Mouse (Mus musculus) gastrocnemius, adult 18-20 months (tissue): ENCODE measurements around the gene Psmg3. TPM values are rescaled to one million over a fixed set of nuclear protein-coding genes. Genes with fewer than 3 reads are reported as not detected.

Source experiments
- DNase-seq: peaks from one replicate; pipeline ENCODE4 v3.0.0; 2021; ENCODE audit warnings: low spot score
- long read RNA-seq, 2 experiments: library from polyadenylated mRNA; stranded (forward); transcript quantifications; one replicate each; pipeline ENCODE4 v2.0.0; 2021
- total RNA-seq, 2 experiments: library from RNA; stranded (reverse); gene quantifications; 2 replicates each; pipeline ENCODE4 v1.2.3; 2021

Psmg3 gene
- total RNA-seq: 10 to 100 TPM in 1 of 2 experiments, 1 to 10 TPM in 1; 7.8 to 10.6 TPM
- long read RNA-seq, experiment 1, partial matches to known transcripts: 0 of 4 reads
- long read RNA-seq, experiment 1, other reads (novel, unspliced or antisense): 0 of 4 reads
- long read RNA-seq, experiment 2, transcript Psmg3-201 (3 exons, 883 nt): major isoform, 5 of 6 reads
- long read RNA-seq, experiment 2, partial matches to known transcripts: 1 of 6 reads
- long read RNA-seq, experiment 2, other reads (novel, unspliced or antisense): 0 of 6 reads

DNA sequence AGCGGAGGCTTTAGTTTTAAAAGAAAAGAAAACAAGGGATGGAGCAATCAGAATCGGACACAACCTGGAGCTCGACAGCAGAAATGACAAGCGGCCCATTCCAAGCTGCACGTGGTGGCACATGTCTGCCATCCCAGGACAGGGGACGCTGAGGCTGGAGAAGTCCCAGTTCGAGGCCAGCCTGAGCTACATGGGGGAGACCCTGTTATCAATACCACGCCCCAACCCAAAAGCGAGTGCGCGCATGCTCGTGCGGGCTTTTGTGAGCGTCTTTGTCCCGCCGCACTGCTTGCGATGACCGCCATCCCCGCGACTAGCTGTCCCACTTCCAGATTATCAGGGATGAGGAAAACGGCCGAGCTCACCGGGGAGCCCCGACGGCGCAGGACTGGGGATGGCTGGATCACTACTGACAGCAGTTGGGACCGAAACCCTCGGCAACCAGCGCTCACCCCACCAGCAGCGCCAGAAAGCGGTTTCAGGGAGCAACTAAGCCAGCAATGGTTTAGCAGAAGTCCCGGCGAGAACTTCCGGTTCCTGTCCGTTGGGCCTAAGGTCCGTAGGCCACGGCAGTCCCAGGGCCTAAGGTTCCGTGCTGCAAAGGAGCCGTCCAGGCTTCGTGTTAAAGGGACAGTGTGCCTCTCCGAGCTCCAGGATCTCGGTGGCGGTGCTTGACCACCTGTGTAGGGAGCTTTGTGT, at the start of gene Psmg3, which contains the start of gene Gm26938:
Gene Psmg3, minus strand, starts transcription at position 529 of the 699 bp plus-strand sequence.
Gene Gm26938, minus strand, starts transcription at position 51 of the 699 bp plus-strand sequence.
- DNase-seq: peak; percentile 93

DNA sequence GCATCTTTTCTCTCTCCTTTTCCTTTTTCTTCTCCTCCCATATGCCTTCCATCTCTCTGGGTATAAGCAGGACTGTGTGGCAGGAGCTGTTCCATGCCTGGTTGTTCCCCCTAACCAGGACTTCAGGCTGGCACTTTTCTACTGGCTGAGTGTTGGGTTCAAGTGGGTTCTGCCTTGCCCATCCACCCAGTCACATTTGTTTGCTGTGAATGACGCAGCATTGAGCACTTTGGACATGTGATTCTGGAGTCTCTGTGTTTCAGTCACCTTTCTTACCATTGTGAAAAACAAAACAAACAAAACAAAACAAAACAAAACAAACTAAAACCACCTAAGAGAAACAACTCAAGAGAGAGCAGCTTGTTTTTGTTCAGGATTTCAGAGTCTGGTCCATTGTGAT, 44.8 kb upstream of the Psmg3 start:
- DNase-seq: no peak

DNA sequence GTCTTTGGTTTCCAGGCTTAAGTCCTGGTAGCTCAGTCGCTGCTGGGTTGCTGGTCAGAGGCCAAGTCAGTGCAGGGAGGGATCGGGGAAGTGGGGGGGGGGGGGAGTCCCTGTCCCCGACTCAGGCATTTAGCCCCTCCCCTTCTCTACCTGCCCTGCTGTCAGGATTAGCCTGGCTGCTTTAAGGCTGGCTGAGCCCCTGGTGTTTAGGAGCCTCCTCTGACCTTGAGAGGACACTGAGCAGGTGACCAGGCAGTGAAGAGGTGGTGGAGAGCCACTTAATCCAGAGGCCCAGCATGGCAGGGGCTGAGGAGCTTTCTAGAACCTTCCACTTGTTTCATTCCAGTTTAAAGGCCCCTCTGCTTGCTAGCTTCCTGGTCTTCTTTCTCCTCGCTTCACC, 44.2 kb upstream of the Psmg3 start:
- DNase-seq: no peak

DNA sequence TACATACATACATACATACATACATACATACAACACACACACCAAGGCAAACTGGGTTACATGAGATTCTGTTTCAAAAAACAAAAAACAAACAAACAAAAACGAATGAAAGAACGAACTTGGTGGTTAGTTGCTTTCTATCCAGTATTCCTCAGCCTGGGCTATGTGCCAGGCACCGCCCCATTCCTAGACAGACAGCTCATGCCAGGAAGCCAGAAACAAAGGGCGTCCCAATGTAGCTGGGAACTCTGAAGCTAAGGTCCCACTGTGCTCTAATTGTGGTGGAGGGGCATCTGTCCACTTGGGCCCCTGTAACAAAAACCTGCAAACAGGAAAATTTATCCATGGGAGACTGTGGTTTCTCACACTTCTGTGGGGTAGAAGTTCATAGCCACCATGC, 36.1 kb upstream of the Psmg3 start:
- DNase-seq: peak; percentile 4

DNA sequence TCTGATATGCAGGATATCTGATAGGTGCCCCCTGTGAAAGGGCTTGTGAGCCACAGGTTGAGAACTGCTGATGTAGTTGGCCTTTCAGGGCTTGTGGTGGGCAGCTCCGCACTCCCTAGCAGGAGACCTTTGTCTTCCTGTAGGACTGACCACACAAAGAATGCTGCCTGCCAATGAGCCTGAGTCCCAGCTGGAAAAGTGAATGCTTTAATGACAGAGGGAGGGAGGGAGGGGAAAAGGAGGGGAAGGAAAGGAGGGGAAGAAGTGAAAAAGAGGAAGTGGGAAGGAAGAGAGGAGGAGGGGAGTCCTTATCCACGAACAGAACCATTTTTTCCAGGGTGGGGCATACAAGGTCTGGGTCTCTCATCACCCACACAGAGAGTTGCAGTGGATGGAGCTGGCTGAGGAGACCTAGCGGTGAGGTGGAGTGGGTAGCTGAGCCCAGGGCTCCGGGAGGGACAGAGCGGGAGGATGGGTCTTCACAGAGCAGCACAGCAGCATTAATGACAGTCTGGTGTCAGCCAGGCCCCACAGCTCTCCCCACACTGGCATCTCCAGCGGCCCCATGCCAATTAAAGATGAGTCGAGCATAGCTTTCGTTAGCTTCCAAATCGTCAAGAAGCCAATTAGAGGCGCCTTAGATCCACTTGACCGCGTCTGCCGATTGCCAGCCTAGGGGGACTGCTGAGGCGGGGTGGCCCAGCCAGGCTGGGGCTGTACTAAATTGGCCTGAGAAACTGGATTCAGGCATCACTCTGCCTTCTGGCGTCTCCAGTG, 33.8 kb upstream of the Psmg3 start:
- DNase-seq: no peak

DNA sequence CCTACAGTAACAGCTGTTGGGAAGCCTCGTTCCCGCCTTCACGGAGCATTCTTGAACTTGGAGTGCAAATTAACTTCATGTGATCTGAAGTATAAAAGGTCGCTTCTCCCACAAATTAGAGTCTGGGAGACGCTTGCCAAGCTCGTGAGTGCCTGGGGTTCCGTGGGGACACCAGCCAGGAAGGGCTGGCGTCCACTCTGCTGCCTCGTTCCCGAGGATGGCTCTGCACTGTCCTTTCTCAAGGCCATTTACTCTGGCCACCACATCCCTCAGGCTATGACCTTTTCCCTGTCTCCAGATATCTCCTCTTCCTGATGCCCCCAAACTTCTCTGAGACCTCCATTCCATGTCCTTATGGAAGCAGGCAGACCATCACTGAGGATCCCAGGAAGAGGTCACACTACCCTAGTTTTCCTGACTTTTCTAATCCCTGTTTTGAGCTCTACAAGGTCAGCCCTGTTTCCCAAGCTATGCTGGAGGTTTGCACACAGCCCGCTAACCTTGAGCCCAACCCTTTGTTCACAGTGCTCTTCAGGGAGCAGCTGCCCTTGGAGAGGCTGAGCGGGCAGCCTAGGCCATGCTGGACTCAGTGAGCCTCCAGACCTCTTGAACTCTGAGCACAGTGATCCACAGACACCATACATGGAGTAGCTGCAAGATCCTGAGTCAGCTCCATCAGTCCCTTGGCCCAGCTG, 23.1 kb upstream of the Psmg3 start:
- DNase-seq: no peak

DNA sequence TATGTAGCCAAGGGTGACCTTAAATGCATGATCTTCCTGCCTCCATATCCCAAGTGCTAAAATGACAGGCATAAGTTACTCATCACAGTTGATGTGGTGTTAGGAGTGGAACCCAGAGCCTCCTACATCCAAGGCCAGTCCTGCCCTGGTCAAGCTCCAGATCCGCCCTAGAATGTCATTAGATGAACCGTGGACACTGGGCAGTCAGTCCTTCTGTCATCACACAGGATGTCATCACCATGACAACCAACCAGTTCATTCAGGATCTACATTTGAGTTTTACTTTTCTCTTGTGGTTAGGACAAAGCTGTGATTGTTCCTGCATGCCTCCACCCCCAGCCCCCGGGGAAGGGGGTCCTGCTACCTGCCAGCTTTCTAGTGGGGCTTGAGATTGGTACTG, 12.5 kb upstream of the Psmg3 start:
- no peak for DNase-seq

DNA sequence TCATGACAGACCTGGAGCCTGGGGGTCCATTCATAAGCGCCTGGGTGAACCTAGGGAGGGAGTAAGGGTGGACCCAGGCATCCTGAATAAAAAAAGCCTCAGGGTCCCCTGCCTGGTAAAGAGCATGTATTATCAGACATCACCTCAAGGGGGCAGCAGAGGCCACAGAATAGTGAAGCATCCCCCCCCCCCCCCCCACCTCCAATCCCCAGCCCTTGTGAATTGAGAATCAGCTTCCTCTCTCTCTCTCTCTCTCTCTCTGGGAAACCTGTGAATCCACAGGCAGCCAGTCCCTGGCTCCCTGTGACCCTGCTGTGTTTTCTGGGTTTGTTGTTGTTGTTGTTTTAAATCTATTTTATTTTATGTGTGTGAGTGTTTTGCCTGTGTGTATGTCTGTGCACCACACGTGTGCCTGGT, 11.8 kb upstream of the Psmg3 start:
- DNase-seq: peak; percentile 62

DNA sequence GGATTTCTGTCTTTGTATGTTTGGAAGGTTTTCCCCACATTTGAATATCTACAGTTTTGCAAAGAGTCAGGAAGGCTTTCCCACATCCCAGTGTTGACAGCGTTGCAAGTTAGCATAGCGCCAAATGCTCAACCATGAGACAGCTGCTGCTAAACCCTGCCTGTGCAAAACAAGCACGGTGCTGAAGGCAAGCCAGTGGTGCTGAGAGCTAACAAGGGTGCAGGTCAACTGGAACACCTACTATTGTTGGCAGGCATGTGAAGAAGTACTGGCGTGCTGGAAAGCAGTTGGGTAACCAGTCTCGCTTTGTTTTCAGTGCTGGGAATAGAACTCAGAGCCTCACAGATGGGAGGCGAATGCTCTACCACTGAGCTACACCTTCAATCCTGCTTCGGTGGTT, 9.0 kb upstream of the Psmg3 start:
- DNase-seq: no peak

DNA sequence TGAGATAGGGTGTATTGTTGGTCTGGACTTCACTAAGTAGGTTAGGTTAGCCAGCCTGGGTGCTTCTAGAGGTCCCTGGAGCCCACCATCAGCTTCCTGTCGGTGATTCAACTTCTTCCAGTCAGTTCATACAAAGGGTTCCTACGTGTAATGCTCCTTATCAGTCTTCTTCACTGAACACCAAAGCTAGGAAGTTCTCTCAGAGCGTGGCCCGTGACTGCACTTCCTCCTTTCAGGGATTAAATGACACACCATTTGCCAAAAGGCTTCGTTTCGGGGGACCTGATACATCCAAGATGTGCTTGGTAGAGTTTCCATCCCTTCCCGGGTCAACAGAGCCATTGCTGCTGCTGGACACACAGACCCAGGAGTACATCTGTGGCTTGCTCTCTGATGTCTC, 5.4 kb upstream of the Psmg3 start:
- no peak for DNase-seq

DNA sequence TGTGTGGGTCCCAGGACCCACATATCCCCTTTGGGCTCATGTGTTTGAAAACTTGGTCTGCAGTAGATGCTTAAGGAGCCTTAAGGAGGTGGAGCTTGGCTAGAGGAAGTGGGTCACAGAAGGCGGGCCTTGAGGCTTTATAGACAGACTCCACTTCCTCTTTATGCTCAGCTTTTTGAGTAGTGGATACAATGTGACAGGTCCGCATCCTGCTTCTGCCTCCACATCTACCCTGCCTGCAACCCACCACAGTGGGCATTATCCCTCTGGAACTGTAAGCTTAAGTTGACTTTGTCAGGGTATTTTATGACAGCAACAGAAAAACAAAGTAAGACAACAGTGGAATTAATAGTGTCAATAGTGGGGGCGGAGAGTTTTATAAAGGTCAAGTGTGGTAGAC, 4.0 kb upstream of the Psmg3 start:
- DNase-seq: no peak

DNA sequence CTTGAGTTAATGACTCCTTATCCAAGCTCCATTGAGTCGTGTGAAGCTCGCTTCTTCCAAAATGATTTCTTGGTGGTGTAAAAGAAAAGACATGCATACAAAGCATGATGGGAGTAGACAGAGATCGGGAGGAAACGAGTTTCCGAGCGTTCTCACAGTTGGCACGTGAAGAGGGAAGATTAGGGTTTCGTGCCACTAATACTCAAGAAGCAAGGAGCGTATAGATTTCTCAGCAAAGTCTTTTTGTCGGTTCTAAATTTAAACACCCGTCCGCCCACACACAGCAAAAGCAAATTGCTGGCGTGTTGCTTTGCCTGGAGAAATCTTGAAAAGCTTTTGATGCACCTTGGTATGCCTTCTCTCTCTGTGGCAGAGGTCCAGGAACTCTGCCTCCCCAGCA, 2.7 kb upstream of the Psmg3 start:
- DNase-seq: no peak

DNA sequence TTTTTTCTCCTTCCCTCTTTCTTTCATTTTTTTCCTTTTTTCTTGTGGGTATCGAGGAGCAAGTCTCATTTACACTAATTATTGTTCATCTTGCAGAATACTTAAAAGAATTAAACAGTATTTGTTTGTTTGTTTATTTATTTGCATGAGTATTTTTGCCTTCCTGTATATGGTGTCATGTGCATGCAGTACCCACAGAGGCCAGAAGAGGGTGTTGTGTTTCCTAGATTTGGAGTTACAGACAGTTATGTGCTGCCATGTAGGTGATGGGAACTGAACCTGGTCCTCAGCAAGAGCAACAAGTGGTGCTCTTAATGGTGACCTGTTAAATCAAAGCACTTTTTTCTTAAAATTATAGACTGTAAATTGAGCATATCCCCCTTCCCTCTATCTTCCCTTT, 908 bp upstream of the Psmg3 start:
- no peak for DNase-seq

DNA sequence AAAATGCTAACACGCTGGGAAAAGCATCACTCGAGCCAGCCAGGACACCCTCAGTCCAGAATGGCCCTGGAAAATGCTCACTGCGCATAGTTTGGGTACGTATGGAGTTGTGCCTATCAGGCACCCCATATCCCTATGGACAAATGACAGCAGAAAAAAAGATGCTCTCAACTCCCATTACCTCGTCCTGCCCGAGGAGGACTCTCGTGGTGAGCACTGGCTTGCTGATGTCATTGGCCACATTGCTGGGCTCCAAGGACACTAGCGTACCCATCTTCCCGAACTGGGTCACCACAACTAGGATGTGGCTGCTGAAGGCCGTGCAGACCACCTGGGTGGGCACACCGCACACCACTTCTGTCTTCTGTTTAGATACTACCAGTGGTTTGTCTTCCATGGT, 738 bp downstream of the Psmg3 start:
- DNase-seq: no peak

DNA sequence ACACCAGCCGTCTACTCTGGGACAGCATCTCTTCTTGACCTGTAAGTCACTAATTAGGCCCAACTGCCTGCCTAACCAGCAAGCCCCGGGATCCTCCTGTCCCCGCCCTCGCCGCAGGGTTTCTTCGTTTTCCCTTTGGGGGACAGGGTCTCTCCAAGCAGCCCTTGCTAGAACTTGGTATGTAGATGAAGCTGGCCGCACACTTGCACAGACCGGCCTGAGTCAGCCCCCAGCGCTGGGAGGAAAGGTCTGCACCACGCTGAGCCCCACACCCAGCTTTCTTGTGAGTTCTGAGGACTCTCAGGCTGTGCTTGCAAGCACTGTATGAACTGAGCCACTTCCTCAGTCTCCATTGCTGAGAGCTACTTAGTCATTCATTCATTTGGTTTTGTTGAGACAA, 2.2 kb downstream of the Psmg3 start:
- no peak for DNase-seq

DNA sequence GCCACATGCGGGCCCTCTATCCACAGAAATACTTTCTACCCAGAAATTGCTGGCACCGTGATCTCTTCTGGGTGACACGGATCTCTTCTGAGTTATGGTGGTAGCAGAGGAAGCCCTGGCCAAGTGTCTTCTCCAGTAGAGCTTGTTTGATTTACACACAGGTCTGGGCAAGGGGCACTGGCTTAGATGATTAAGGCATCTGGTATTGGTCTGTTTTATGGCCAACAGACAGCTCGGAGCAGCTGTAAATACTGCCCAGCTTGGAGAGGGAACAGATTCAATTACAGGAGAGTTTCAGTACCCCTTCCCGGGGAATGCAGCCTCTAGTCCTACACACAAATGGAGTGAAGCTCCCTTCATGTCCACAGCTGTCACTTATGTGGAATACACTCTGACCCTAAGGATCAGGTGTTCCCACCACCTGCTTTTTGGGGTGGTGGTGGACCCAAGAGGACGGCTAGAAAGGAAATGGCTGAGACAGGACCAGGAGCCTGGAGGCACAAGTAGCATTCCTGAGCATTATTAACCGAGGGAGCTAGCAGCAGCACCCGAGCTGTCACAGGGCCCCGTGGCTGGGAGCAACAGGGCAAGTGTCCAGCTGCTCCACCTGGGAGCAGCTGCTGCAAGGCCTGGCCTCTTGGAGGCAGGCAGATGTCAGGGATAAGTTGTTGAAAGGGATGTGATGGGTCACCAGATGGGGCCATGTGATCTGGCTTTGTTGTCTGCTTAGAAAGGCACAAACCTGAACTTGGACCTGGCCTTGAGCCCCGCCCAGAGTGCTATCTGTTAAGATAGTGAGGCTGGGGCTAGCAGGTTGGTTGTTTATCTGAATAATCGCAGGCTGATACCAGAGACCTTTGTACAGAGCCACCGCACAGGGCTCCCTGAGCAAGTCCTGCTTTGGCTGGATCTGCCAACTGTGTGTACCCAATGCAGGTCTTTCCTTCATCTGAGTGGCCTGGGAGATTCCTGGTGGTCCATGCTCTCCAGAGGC, 4.9 kb downstream of the Psmg3 start:
- DNase-seq: no peak

DNA sequence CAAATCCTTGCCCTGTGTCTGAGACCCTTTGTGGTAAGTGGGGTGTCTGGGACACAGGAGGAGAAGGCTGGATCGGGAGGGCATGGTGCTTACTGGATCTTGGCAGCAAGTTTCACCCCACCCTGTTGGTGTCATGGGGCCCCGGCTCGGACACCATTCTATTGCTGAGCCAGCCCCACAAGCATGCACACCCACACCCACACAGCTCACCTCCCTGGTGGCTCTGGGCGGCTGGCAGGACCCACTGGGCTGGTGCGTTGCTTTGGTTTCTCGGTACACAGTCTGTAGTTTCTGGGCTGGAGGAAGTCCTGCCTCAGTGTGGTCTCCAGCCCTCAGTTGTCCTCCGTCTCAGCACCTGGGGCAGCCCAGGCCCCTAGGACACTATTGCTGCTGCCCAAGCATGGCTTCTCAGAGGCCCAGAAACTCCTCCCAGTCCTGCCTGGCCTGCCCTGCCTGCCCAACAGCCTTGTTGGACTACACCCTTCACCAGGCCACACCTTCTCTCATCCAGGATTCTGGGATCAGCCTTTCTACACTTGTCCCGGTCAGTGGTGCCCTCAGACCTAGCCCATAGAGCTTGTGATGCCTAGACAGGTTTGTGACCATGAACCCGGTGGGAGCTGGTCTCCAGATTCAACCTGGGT, 7.0 kb downstream of the Psmg3 start, which contains the start of gene Tmem184a:
Gene Tmem184a, minus strand, starts transcription at position 380 of the 644 bp plus-strand sequence.
- no peak for DNase-seq

DNA sequence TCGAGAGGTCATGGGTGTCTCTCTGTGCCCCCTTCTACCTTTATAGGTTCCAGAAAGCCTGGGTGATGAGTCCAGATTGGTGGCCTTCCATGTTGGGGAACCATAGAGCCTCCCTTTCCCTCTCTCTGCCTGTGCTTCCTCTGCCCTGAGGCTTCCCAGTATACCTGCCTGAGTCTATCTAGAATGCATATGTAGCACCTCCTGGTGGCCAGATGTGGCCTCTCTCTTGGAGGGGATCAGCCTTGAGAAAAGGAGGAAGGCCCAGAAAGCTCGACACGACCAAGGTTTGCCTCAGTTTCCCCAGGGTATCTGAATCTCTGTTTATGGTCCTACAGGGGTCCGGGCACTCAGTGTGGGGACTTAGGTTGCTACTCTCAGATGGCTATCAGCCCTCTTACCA, 7.9 kb downstream of the Psmg3 start:
- peak; percentile 37 for DNase-seq

DNA sequence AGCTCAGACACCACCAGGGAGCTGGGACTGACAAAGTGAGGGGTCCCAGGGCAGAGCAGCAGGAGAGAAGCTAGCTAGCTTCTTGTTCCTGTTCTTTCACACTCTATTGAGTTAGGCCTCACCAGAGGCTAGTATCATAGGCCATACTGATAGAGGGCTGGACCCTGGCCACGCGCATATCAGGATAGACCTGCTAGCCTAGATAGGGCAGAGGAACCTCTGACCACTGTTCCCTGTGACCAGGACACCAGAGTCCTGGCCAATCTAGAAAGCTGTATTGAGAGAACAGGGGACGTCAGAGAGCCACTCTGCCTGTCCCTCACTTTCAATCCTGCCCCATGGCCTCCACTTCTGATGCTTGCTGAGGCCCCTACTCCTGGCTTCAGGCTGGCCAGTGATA, 8.6 kb downstream of the Psmg3 start:
- DNase-seq: no peak

DNA sequence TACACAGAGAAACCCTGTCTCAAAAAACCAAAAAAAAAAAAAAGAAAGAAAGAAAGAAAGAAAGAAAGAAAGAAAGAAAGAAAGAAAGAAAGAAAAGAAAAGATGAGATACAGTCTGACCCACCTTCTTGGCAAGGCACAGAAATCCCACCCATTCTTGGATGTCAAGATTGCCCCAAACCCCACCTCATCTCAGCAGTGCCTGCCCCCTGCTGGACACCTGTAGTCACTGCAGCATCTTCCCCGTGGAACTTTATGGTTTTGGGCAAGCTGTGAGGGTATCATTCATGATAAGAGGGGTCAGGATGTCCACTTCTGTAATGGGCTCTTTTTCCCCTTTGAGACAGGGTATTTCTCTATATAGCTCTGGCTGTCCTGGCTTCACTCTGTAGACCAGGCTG, 9.4 kb downstream of the Psmg3 start:
- DNase-seq: no peak
